Mouse (Mus musculus) lung, adult 2 months (tissue): ENCODE measurements at regions not wholly inside any gene's neighbourhood (a gene's known extent, or its start where the extent isn't known, plus 50 kb on each side); places are given as distances from the start of the nearest gene placed in this dataset.

Source experiments
- CTCF ChIP-seq: fragments of 200-500 bp; IDR thresholded peaks from 2 replicates; pipeline ENCODE4 v1.5.1; 2011; ENCODE audit warnings: mild to moderate bottlenecking, low read length, control low read depth; ENCODE audit not compliant: insufficient read depth
- POLR2A ChIP-seq: fragments of 200-500 bp; IDR thresholded peaks from 2 replicates; pipeline ENCODE4 v1.6.1; 2011; ENCODE audit warnings: low read depth, mild to moderate bottlenecking, control low read depth, low read length, borderline replicate concordance; ENCODE audit errors: extremely low read depth

DNA sequence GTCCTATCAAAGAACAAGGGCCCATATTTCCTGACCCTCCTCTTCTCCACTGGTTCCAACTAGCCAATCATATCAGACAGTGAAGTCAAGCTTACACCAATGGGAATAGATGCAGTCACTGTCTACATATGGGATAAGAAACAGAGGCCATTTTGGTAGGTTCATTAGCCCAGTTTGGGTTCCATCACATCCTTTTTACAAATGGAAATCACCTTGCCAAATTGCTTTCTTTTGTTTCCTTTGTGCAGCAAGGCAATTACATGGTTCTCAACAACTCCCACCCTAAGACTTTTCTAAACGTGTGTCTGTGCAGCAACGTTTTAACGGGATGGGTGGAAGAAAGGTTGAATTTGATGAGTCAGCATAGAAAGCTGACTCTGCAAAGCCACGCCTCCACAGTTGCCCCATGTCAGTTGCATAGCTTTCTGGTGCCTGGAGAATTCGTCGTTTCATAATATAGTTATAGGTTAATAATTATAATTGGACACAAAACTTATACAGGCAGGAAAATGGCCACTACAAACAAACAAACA, 177.3 kb downstream of the Basp1 start:
- no peak for TF ChIP-seq CTCF
- TF ChIP-seq POLR2A, result no peak
